Mouse (Mus musculus) erythroblast, embryonic 14.5 days (primary cell): ENCODE data around the gene Alyref2.

ENCODE experiments used
- GATA1 ChIP-seq: IDR thresholded peaks from 2 replicates; pipeline ENCODE4 v1.6.1; 2012; ENCODE audit warnings: low read length, inconsistent platforms, mixed read lengths
- TAL1 ChIP-seq: IDR thresholded peaks from 3 replicates; pipeline ENCODE4 v1.6.1; 2012; ENCODE audit warnings: low read length, inconsistent platforms, mixed read lengths

DNA sequence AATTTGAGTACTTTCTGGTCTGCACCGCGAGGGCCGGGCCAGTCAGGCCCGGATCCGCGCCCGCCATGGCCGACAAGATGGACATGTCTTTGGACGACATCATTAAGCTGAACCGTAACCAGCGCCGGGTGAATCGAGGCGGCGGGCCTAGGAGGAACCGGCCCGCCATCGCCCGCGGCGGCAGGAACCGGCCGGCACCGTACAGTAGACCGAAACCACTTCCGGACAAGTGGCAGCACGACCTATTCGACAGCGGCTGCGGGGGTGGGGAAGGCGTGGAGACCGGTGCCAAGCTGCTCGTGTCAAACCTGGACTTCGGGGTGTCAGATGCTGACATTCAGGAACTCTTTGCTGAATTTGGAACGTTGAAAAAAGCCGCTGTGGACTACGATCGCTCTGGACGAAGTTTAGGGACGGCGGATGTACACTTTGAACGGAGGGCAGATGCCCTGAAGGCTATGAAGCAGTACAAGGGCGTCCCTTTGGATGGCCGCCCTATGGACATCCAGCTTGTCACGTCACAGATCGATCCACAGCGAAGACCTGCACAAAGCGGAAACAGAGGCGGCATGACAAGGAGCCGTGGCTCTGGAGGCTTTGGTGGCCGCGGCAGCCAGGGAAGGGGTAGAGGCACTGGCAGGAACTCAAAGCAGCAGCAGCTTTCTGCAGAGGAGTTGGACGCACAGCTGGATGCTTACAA, 464 bp downstream of the Alyref2 start:
- TF ChIP-seq GATA1 (no peak), TAL1 (no peak)
